Mouse (Mus musculus) megakaryocyte, adult 5-6 weeks (primary cell): ENCODE data around the gene Kif1b. TPM values are rescaled to one million over a fixed set of nuclear protein-coding genes. Genes with fewer than 3 reads are reported as not detected.

Source experiments
- ATAC-seq: 2 replicates; pipeline ENCODE4 v1.8.0; 2016; ENCODE audit warnings: mild to moderate bottlenecking, inconsistent platforms; ENCODE audit not compliant: poor library complexity, severe bottlenecking
- total RNA-seq, 2 experiments: library from RNA; stranded (forward) in 1 of 2; stranded (reverse) in 1 of 2; fragments of 153-499, 151-499 nt in 1 of 2; fragments of 221-1000, 200-1000 nt in 1 of 2; gene quantifications; 2 replicates each; pipeline versions ENCODE4 v1.2.3 to v1.2.4; 2015 to 2017

Gene Kif1b
- total RNA-seq (2015) (25.6 and 26.3 TPM in 2 replicates), total RNA-seq (2017) (30.2 and 37.3 TPM in 2 replicates)

- peak; percentile 94 for ATAC-seq
Measured at GRCm38 (mm10) chr4:149307596-149308490, at the start of gene Kif1b. Kif1b (minus strand) TSS chr4:149307693.

DNA sequence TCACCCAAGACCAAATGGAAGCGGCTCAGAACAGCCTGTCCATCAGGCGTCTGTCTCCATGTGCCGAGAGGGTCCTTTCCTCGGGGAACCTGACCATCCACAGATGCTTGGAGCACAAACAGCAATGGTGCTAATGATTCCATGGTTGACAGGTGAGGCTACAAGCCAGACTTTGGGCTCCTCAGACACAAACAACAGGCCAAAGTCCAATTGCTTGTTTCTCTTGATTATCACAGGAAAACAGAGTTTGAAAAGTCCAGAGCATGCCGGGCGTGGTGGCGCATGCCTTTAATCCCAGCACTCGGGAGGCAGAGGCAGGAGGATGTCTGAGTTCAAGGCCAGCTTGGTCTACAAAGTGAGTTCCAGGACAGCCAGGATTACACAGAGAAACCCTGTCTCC, 47.2 kb upstream of the Kif1b start:
- no peak for ATAC-seq

GRCm38 (mm10) chr4:149351596-149352150, 44.2 kb upstream of the Kif1b start:
- ATAC-seq, result no peak

DNA sequence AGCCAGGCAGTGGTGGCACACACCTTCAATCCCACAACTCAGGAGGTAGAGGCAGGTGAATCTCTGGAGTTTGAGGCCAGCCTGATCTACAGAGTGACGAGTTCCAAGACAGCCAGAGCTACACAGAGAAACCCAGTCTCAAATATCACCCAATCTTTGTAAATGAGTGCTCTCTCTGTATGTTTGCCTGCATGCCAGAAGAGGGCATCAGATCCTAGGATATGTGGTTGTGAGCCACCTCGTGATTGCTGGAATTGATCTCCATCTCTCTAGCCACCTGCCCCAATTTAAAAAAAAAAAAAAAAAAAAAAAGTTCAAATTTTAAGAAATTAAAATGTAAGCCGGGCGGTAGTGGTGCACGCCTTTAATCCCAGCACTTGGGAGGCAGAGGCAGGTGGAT, 41.5 kb upstream of the Kif1b start:
- ATAC-seq, result no peak

- ATAC-seq, result no peak
Measured at GRCm38 (mm10) chr4:149345873-149346272, 38.4 kb upstream of the Kif1b start.

DNA sequence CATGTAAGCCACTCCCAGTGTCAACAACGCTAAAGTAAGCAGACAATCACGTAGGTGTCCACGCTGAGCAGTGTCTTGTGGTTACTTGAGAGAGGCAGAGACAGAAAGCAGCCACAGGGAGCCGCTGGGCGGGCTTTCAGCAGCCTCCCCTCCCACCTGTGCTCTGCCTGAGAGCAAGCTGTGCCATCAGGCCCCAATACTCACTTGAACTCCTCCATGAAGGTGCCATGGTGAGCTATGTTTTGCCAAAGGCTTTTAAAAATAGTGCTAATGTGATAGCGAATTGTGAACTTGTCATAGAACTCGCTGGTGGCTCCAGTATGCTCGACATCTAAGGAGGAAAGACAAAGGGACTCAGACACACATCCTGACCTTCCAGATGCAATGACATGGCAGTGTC, 36.8 kb upstream of the Kif1b start:
- ATAC-seq, result no peak

GRCm38 (mm10) chr4:149340680-149341079, 33.2 kb upstream of the Kif1b start:
- ATAC-seq, result peak; percentile 88

DNA sequence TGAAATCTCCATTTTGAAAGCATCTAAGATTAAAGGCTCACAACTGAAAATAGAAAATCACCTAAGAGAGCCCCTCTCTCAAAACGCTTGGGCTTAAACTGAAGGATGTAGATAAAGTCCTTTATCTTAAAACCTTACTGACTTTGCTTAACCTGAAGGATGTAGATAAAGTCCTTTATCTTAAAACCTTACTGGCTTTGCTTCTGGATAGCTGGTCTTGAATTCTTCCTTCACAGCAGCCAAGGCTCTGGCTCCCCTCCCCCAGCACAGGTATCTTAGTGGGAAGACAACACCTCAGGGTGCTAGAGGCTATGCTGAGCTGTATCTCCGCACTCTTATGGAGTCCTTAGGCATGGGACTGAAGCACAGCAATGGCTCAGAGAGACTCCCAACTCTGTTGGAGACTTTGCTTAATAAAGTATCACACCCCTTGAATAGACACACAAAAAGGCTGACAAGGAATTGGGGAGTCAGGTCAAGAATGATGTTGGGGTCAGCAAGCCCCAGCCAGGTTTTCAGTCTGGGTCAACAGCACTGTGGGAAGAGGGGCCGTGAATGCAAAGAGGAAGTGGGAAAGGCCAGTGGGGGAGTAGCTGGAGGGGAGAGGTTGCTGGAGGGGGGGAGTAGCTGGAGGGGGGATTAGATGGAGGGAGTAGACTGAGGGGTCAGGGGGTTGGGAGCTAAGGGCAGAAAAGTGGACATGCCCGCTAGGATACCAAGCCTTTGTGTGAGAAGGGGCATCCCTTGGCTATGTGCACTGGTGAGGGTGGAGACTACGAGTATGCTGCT, 32.1 kb upstream of the Kif1b start:
- no peak for ATAC-seq

DNA sequence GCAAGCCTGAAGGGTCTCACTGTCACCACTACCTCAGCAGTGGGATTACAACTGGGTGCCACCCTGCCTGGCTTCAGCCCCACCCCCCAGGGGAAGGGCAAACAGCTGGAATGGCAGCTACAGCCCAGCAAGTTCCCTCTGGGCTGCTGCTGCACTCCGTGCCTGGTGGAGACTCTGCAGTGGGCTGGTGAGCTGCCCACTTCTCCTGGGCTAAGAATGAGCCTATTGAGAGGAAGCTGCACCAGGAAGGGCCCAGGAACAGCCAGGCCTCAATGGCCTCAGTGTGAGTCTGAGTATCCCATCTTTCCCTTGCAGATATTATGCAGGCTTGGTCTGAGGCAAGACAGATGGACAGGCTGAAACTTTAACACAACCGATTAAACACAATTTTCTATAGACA, 30.6 kb upstream of the Kif1b start:
- ATAC-seq, result no peak

DNA sequence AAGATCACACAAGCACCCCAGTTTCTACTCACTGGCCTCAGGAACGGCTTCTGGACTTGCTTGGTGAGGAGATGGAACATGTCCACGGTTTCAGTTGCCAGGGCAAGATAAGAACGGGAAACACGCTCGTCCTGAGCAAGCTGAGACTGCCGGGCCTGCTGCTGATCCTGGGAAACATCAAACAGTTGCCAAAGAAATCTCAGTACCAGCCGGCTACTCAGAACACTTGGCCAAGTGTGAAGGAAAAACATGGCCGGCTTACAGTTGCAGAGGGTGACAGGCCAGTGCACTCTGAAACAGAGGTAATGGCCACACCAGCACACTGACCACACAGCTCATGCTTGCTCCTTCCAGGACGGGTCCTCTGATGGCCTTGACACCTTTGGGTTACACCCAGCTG, 29.9 kb upstream of the Kif1b start:
- no peak for ATAC-seq

GRCm38 (mm10) chr4:149336302-149336701, 28.8 kb upstream of the Kif1b start:
- ATAC-seq, result no peak

- ATAC-seq, result no peak
Measured at GRCm38 (mm10) chr4:149334881-149335280, 27.4 kb upstream of the Kif1b start.

DNA sequence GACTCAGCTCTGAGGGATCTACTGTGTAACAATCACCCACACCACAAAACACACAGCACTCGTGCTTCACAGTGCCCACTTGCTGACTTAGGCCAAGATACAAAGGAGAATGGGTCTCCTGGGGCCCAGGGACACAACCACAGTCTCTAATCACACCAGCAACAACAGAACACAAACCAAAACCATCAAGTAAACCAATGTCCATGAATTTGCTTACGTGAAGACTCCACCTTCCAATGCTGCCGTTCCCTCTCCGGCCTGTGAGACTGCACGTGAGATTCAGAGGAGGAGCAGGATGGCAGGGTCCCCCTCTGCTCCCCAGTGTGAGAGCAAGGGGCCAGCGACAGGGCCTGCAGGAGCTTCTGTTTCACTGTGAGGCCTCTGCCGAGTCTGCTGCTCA, 25.2 kb upstream of the Kif1b start:
- ATAC-seq, result no peak

- ATAC-seq, result no peak
Measured at GRCm38 (mm10) chr4:149330495-149330894, 23.0 kb upstream of the Kif1b start.

DNA sequence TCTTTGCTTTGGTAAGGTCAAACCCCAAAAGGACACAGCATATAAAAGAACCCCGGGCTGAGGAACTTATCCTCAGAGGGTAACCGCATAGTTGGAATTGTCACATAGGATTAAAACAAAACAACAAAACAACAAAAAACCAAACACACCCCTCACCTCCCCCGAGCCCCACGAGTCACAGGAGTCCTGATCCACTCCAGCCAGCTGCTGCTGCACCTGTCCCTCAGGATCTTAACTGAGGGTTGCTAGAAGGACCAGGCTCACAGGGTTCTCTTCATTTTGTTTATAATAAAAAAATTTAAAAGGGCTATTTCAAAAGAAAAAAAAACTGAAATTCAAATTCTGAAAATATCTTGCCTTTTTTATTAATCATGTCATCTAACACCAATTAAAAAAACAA, 21.2 kb upstream of the Kif1b start:
- ATAC-seq, result no peak

DNA sequence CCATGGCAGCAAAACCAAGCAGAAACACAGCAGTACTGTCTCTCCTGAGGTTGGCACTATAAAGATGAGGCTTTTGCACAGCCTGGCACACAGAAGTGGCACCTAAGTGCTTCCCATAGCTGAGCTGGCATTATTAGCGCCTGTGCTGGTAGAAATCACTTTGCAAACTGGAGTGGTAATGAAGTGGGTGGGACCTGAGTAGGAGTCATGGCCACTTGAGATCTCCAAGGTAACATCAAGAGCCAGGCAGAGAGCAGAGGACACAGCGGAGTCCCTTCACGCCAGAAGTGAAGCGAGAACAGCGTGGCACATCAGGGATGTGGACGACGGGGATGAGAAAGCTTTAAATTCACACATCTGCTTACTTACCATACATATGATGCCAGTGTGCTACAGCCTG, 19.8 kb upstream of the Kif1b start:
- ATAC-seq, result no peak

DNA sequence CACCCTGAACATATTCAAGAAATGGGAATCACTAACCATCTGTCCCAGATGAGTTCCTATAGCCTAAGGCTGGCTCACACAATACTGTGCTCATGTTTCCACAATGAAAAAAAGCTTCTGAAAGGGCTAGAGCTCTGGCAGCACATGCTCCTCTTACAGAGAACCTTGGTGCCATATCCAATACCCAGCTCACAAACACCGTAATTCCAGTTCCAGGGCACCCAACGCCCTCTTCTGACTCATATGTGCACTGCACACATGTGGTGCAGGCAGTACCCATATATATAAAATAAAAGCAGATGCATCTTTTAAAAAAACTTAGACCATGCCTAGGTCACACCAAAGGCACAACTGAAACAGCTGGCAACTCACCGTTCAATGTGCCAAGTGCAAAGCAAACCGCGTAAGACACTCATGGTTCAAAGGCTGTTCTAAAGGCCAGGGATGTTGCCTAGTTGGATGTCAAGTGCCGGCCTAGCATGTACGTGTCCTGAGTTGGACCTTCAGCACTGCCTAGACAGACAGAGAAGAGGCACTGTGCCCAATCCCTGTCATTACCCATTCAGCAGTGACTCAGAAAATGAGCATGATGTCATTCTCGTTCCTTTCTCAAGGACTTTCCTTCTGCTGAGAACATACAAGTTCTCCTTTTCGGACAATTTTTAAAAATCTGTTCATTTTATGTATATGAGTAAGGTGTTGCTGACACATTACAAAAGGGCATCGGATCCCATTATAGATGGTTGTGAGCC, 18.1 kb upstream of the Kif1b start:
- ATAC-seq, result no peak

GRCm38 (mm10) chr4:149323730-149324129, 16.2 kb upstream of the Kif1b start:
- ATAC-seq, result no peak

DNA sequence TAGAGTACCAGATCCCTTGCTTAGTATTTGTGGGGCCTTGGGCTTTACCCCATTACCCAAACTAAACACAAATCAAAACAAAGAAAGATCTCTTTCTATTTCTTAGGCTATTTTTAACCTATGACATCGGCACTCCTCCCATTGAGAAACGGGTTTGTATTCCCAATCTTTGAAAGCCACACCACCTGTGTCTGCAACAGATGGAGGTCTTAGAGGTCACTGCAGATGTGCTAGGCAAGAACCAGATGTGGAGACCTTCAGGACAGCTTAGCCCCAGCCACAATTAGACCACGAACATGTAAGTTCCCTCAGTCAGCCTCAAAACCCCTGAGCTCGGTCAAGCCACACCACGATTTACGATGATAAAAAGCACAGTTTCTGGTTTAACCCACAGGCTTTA, 15.2 kb upstream of the Kif1b start:
- ATAC-seq, result no peak

- ATAC-seq, result peak; percentile 68
Measured at GRCm38 (mm10) chr4:149322286-149322685, 14.8 kb upstream of the Kif1b start.

DNA sequence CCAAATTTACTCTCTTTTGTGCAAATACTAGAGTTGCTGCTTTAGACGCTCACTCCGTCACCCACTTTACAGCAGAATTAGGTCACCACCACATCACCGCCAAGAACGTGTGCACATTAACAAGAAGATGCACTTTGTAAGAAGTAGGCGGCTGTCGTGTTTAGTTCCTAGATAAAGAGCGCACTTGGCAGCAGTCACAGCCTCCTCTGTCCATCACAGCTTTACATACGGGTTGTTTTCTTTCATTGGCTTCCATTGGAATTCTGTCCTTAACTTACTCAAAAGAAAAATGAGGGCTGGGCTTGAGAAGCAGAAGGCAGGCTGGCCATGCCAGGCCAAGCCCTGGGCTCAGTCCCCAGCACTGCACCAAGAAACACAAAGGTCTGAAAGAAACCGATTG, 11.6 kb upstream of the Kif1b start:
- ATAC-seq, result no peak
